Mouse (Mus musculus) cerebellum, adult 11 months (tissue): ENCODE results near the gene Map3k4.

Experiments used
- DNase-seq: peaks from one replicate; pipeline ENCODE4 v3.0.0; 2022

Gene Map3k4

GRCm38 (mm10) chr17:12265969-12266925, 52.3 kb downstream of the Map3k4 start:
- DNase-seq = no peak

GRCm38 (mm10) chr17:12264293-12264692, 54.3 kb downstream of the Map3k4 start:
- DNase-seq = no peak

- no peak for DNase-seq
Measured at GRCm38 (mm10) chr17:12263787-12264186, 54.8 kb downstream of the Map3k4 start.

GRCm38 (mm10) chr17:12262851-12263250, 55.7 kb downstream of the Map3k4 start:
- no peak for DNase-seq

- no peak for DNase-seq
Measured at GRCm38 (mm10) chr17:12261887-12262286, 56.7 kb downstream of the Map3k4 start.

- DNase-seq = peak; percentile 38
Measured at GRCm38 (mm10) chr17:12261376-12261775, 57.2 kb downstream of the Map3k4 start.

GRCm38 (mm10) chr17:12259957-12260356, 58.6 kb downstream of the Map3k4 start:
- DNase-seq = no peak

GRCm38 (mm10) chr17:12258517-12258916, 60.1 kb downstream of the Map3k4 start:
- DNase-seq = no peak

- DNase-seq = no peak
Measured at GRCm38 (mm10) chr17:12256142-12256541, 62.5 kb downstream of the Map3k4 start.

GRCm38 (mm10) chr17:12250581-12250980, 68.0 kb downstream of the Map3k4 start:
- no peak for DNase-seq

GRCm38 (mm10) chr17:12249783-12250504, 68.7 kb downstream of the Map3k4 start:
- no peak for DNase-seq

GRCm38 (mm10) chr17:12240701-12241100, 77.9 kb downstream of the Map3k4 start:
- no peak for DNase-seq

GRCm38 (mm10) chr17:12232724-12233123, 85.9 kb downstream of the Map3k4 start:
- no peak for DNase-seq

GRCm38 (mm10) chr17:12231087-12231486, 87.5 kb downstream of the Map3k4 start:
- no peak for DNase-seq

- no peak for DNase-seq
Measured at GRCm38 (mm10) chr17:12230167-12230566, 88.4 kb downstream of the Map3k4 start.

GRCm38 (mm10) chr17:12229756-12230155, 88.8 kb downstream of the Map3k4 start:
- DNase-seq = no peak

GRCm38 (mm10) chr17:12228471-12228870, 90.1 kb downstream of the Map3k4 start:
- peak; percentile 45 for DNase-seq

- peak; percentile 40 for DNase-seq
Measured at GRCm38 (mm10) chr17:12228001-12228400, 90.6 kb downstream of the Map3k4 start.

GRCm38 (mm10) chr17:12226551-12226950, 92.0 kb downstream of the Map3k4 start:
- DNase-seq = no peak

GRCm38 (mm10) chr17:12225227-12225626, 93.4 kb downstream of the Map3k4 start:
- no peak for DNase-seq

- DNase-seq = peak; percentile 77
Measured at GRCm38 (mm10) chr17:12224551-12224950, 94.0 kb downstream of the Map3k4 start.

GRCm38 (mm10) chr17:12224145-12224544, 94.5 kb downstream of the Map3k4 start:
- peak; percentile 61 for DNase-seq

GRCm38 (mm10) chr17:12223682-12224081, 94.9 kb downstream of the Map3k4 start:
- no peak for DNase-seq

GRCm38 (mm10) chr17:12221926-12222325, 96.7 kb downstream of the Map3k4 start:
- DNase-seq = no peak
